Mouse (Mus musculus): ENCODE results near the gene Cd9. TPM values are rescaled to one million over a fixed set of nuclear protein-coding genes. Genes with fewer than 3 reads are reported as not detected.

The Cd9 gene
- total RNA-seq, 2 experiments from 2014 or later, result 77.7 to 79.8 TPM

- DNase-seq, result no peak
- intact Hi-C loops (cut with DNase I), result no loop called here
Observed at GRCm38 (mm10) chr6:125447660-125448059, 46.9 kb downstream of the Cd9 start.

GRCm38 (mm10) chr6:125447205-125447604, 47.4 kb downstream of the Cd9 start:
- no peak for DNase-seq
- intact Hi-C loops (cut with DNase I), result no loop called here

GRCm38 (mm10) chr6:125445381-125445780, 49.2 kb downstream of the Cd9 start:
- DNase-seq, result no peak
- intact Hi-C loops (cut with DNase I), result no loop called here

GRCm38 (mm10) chr6:125442591-125442990, 52.0 kb downstream of the Cd9 start:
- intact Hi-C loops (cut with DNase I), result no loop called here
- no peak for DNase-seq

- DNase-seq, result no peak
- intact Hi-C loops (cut with DNase I), result no loop called here
Observed at GRCm38 (mm10) chr6:125436753-125437152, 57.8 kb downstream of the Cd9 start.

- intact Hi-C loops (cut with DNase I), result no loop called here
Observed at GRCm38 (mm10) chr6:125434735-125435518, 59.7 kb downstream of the Cd9 start.

GRCm38 (mm10) chr6:125433704-125434447, 60.7 kb downstream of the Cd9 start:
- no peak for DNase-seq
- intact Hi-C loops (cut with DNase I), result no loop called here

More at GRCm38 (mm10) chr6:125434735-125435518, 59.7 kb downstream of the Cd9 start:
- no peak for DNase-seq

GRCm38 (mm10) chr6:125433257-125433656, 61.3 kb downstream of the Cd9 start:
- DNase-seq, result no peak
- intact Hi-C loops (cut with DNase I), result no loop called here

GRCm38 (mm10) chr6:125432522-125432921, 62.1 kb downstream of the Cd9 start:
- no peak for DNase-seq
- intact Hi-C loops (cut with DNase I), result no loop called here

GRCm38 (mm10) chr6:125430982-125431381, 63.6 kb downstream of the Cd9 start:
- intact Hi-C loops (cut with DNase I), result no loop called here
- DNase-seq, result no peak

- intact Hi-C loops (cut with DNase I), result no loop called here
- DNase-seq, result no peak
Observed at GRCm38 (mm10) chr6:125430358-125430958, 64.1 kb downstream of the Cd9 start.

GRCm38 (mm10) chr6:125429741-125430140, 64.8 kb downstream of the Cd9 start:
- no peak for DNase-seq
- intact Hi-C loops (cut with DNase I), result loop anchor here (10.0 kb wide), 1 partner anchor 735 kb away; the partner anchor contains the start of gene Ntf3

GRCm38 (mm10) chr6:125426383-125427360, 67.9 kb downstream of the Cd9 start:
- DNase-seq, result peak; percentile 82 to 87
- intact Hi-C loops (cut with DNase I), result loop anchor here (1.0 to 10.0 kb wide), 4 partner anchors 68 to 738 kb away; partner anchors contain the start of genes Cd9 and Ntf3

GRCm38 (mm10) chr6:125425205-125426090, 69.1 kb downstream of the Cd9 start:
- DNase-seq, result no peak
- intact Hi-C loops (cut with DNase I), result loop anchor here (1.0 to 10.0 kb wide), 4 partner anchors 69 to 739 kb away; partner anchors contain the start of genes Cd9 and Ntf3

GRCm38 (mm10) chr6:125424156-125424555, 70.4 kb downstream of the Cd9 start:
- intact Hi-C loops (cut with DNase I), result loop anchor here (10.0 kb wide), 1 partner anchor 741 kb away; the partner anchor contains the start of gene Ntf3
- peak; percentile 32 to 35 for DNase-seq

GRCm38 (mm10) chr6:125423507-125423906, 71.1 kb downstream of the Cd9 start:
- DNase-seq, result no peak
- intact Hi-C loops (cut with DNase I), result loop anchor here (10.0 kb wide), 1 partner anchor 741 kb away; the partner anchor contains the start of gene Ntf3

- DNase-seq, result no peak
- intact Hi-C loops (cut with DNase I), result loop anchor here (10.0 kb wide), 1 partner anchor 742 kb away; the partner anchor contains the start of gene Ntf3
Observed at GRCm38 (mm10) chr6:125423099-125423498, 71.5 kb downstream of the Cd9 start.

- peak; percentile 46 to 55 for DNase-seq
- intact Hi-C loops (cut with DNase I), result loop anchor here (10.0 kb wide), 1 partner anchor 743 kb away; the partner anchor contains the start of gene Ntf3
Observed at GRCm38 (mm10) chr6:125422051-125422822, 72.4 kb downstream of the Cd9 start.

Measured in heart, postnatal 10 days (tissue).